Mouse (Mus musculus) erythroid progenitor cell, adult 5-6 weeks (primary cell): ENCODE data around the gene Ehd1. TPM values are rescaled to one million over a fixed set of nuclear protein-coding genes. Genes with fewer than 3 reads are reported as not detected.
"Not testable (repeated sequence)": the region's sequence is repeated elsewhere in the genome, so short reads cannot be mapped to it uniquely, and the experiment has no call there.

ENCODE experiments used
- ATAC-seq: replicated peaks from 2 replicates; pipeline ENCODE4 v1.8.0; 2016; ENCODE audit warnings: moderate number of reproducible peaks, mild to moderate bottlenecking, moderate TSS enrichment, inconsistent platforms; ENCODE audit not compliant: poor library complexity, low FRiP score, severe bottlenecking
- total RNA-seq, 2 experiments: library from RNA; stranded (forward) in 1 of 2; stranded (reverse) in 1 of 2; fragments of 150-400 nt in 1 of 2; fragments of 186-747, 209-891 nt in 1 of 2; gene quantifications; 2 replicates each; pipeline versions ENCODE4 v1.2.3 to v1.2.4; 2015 to 2017; ENCODE audit warnings: low replicate concordance in 2 of 2

Ehd1 gene
- total RNA-seq, 2 experiments from 2014 or later: 17.5 to 20.1 TPM

- peak; percentile 35; the same call in 1 of the 2 replicates for ATAC-seq
Observed at GRCm38 (mm10) chr19:6296551-6297210, 20.2 kb downstream of the Ehd1 start.

- peak; percentile 56 for ATAC-seq
Observed at GRCm38 (mm10) chr19:6297641-6298040, 21.1 kb downstream of the Ehd1 start.

- no peak for ATAC-seq
Observed at GRCm38 (mm10) chr19:6299003-6299402, 22.5 kb downstream of the Ehd1 start.

- 0 out of 2 replicates have a peak, but pooled peaks have one; percentile 10 for ATAC-seq
Observed at GRCm38 (mm10) chr19:6299450-6300267, 23.1 kb downstream of the Ehd1 start.

- ATAC-seq: peak; percentile 72
Observed at GRCm38 (mm10) chr19:6300402-6300841, 23.9 kb downstream of the Ehd1 start.

- no peak for ATAC-seq
Observed at GRCm38 (mm10) chr19:6302114-6302513, 25.6 kb downstream of the Ehd1 start.

GRCm38 (mm10) chr19:6302522-6302921 is 26.0 kb downstream of the Ehd1 start:
- no peak for ATAC-seq

DNA sequence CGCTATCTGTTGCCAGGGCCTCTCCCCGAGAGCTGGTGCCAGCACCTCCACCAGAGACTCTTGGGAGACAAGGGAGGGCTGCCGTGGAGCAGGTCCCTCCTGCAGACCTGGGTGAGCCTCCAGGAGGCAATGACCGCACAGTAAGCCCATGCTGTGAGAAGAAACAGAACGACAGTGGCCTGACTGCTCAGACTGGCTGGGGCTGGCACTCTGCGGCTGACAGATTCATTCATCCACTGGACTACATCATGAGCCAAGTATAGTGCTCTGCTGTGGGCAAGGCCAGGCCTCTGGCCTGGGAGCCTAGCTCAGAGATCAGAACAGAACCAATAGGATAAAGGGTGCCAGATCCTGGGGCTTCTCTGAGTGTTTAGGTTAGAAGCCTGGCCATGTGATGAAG is 27.3 kb downstream of the Ehd1 start:
- ATAC-seq: no peak

- ATAC-seq: peak; percentile 41; the same call in 1 of the 2 replicates
Observed at GRCm38 (mm10) chr19:6304787-6305516, 28.4 kb downstream of the Ehd1 start.

DNA sequence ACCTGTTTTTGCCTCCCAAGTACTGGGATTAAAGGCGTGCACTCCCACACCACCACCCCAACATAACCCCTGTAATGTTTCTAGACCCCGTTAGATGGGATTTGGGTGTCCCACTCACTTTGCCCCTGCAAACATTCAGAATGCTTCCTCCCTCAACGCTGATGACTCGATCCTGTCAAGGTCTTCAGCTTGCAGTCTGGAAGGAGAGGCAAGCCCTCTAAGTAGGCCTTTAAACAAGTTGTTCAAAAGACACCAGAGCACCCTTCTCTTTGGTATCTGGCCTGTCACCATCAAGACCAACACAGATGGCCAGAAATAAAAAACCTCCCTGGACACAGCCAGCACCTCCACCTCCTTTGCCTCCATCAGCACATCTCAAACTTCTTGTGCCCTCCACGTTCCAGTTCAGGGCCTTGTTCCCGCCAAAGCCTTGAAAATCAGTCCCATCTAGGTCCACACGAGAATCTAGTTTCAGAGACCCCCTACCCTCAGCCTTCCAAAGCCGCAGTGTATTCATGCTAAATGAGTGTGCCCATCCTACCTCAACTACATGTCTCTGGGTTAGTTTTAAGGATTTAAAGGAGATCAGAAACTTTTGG is 29.1 kb downstream of the Ehd1 start:
- ATAC-seq: no peak

- ATAC-seq: peak; percentile 76
Observed at GRCm38 (mm10) chr19:6306137-6306551, 29.6 kb downstream of the Ehd1 start, which contains the start of gene Cdc42bpg. Cdc42bpg (plus strand) TSS chr19:6306456.

GRCm38 (mm10) chr19:6306586-6306985 is 30.1 kb downstream of the Ehd1 start:
- ATAC-seq: peak; percentile 55

- ATAC-seq: no peak
Observed at GRCm38 (mm10) chr19:6307733-6308531, 31.4 kb downstream of the Ehd1 start.

DNA sequence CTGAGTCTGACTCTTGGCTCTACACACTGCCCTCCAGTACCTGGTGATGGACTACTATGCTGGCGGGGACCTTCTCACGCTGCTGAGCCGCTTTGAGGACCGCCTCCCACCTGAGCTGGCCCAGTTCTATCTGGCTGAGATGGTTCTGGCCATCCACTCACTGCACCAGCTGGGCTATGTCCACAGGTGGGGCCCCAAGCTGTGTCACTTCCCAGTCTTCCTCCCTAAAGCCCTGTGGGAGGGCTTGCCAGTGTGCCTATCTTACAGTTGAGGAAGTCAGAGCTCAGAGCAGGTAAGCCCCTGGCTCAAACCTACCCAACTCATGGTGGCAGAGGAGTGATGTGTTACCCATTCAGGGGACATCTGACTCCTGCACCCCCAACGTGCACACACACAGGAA is 33.7 kb downstream of the Ehd1 start:
- ATAC-seq: no peak

DNA sequence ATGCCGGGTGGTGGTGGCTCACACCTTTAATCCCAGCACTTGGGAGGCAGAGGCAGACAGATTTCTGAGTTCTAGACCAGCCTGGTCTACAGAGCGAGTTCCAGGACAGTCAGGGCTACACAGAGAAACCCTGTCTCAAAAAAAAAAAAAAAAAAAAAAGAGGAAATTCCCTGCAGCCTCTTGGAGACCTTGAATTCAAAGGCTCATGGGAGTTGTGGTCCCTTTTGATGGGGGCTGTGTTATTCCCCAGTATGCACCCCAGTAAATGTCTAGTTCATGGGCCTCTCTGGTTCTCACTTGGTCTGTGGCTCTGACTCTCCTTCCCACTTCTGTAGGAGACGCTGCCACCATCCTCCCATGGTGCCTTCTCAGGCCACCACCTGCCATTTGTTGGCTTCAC is 35.3 kb downstream of the Ehd1 start:
- ATAC-seq: not testable (repeated sequence)

DNA sequence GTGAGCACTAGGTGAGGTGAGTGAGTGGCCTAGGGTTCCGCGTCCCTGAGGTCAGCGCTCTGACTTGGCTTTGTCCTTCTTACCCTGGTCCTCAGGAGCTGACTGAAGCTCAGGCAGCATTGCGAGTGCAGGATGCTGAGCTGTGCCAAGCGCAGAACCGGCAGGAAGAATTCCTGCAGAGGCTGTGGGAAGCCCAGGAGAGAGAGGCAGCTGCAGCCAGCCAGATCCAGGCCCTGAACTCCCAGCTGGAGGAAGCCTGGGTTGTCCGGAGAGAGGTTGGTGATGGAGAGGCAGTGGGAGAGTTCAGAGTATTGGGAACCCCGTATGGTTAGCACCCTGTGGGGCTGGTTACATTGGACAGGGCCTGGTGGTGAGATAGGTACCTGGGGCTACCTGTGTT is 37.3 kb downstream of the Ehd1 start:
- ATAC-seq: no peak

DNA sequence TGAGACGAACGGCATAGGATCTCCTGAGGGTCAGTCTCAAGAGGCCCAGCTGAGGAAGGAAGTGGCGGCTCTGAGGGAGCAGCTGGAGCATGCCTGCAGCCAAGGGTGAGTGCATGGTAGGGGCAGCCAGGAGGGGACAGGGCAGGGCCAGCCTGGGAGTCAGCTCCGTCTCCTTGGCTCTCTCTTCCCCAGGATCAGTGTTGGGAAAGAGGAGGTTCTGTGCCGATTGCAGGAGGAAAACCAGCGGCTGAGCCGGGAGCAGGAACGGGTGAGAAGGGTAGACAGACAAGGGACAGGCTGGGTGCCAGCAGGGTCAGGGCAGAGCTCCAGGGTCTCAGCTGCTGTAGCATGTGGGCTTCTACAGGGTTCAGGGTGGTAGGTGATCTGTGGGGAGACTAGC is 38.0 kb downstream of the Ehd1 start:
- ATAC-seq: no peak

DNA sequence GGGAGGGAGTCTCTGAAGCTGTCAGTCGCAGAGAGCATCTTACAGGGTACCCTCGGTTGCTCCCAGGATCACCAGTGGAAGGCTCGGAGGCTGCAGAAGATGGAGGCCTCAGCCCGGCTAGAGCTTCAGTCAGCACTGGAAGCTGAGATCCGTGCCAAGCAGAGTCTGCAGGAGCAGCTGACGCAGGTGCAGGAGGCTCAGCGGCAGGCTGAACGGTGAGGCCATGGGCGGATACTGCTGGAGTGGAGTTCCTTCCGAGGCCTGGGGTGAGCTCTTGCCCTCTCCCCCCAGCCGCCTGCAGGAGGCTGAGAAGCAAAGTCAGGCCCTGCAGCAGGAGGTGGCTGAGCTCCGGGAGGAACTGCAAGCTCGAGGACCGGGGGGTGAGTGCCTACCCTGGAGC is 39.0 kb downstream of the Ehd1 start:
- no peak for ATAC-seq

GRCm38 (mm10) chr19:6318145-6318544 is 41.6 kb downstream of the Ehd1 start:
- ATAC-seq: no peak
